Mouse (Mus musculus) forebrain, embryonic 16.5 days (tissue): ENCODE results near the gene Hnf1b. TPM values are rescaled to one million over a fixed set of nuclear protein-coding genes. Genes with fewer than 3 reads are reported as not detected.

Experiments
- ATAC-seq: fragments of 200-750 bp; cut with Nextera tagmentation; 2 replicates; pipeline ENCODE4 v1.8.0; 2017; ENCODE audit warnings: mild to moderate bottlenecking, moderate library complexity
- H3K27ac ChIP-seq: fragments of 300-500 bp; sonication (generic); 2 replicates; pipeline ENCODE4 v1.5.1; 2014; ENCODE audit warnings: low read length, control low read depth
- H3K27me3 ChIP-seq: fragments of 300-500 bp; sonication (generic); replicated peaks from 2 replicates; pipeline ENCODE4 v1.6.1; 2014; ENCODE audit warnings: low read length; ENCODE audit not compliant: control insufficient read depth, insufficient read depth
- H3K36me3 ChIP-seq: fragments of 300-500 bp; sonication (generic); 2 replicates; pipeline ENCODE4 v1.6.1; 2014; ENCODE audit not compliant: control insufficient read depth, insufficient read depth
- H3K4me1 ChIP-seq: fragments of 300-500 bp; sonication (generic); replicated peaks from 2 replicates; pipeline ENCODE4 v1.6.1; 2014; ENCODE audit warnings: low read length; ENCODE audit not compliant: control insufficient read depth, insufficient read depth
- H3K4me2 ChIP-seq: fragments of 300-500 bp; sonication (generic); 2 replicates; pipeline ENCODE4 v1.6.1; 2014; ENCODE audit warnings: mild to moderate bottlenecking, low read length, control low read depth
- H3K4me3 ChIP-seq: fragments of 300-500 bp; sonication (generic); replicated peaks from 2 replicates; pipeline ENCODE4 v1.5.1; 2014; ENCODE audit warnings: mild to moderate bottlenecking, low read length, control low read depth
- H3K9ac ChIP-seq: fragments of 300-500 bp; sonication (generic); replicated peaks from 2 replicates; pipeline ENCODE4 v1.6.1; 2014; ENCODE audit warnings: low read depth, low read length, control low read depth
- H3K9me3 ChIP-seq: fragments of 300-500 bp; sonication (generic); 2 replicates; pipeline ENCODE4 v1.6.1; 2016; ENCODE audit warnings: low read length; ENCODE audit not compliant: control insufficient read depth
- WGBS: fragments of 180-500 bp; shearing (Covaris S2); extraction: QIAGEN DNeasy Blood & Tissue Kit; methylation state at CpG from one replicate; pipeline ENCODE4 v1.1.7; 2014; 5-methylcytosine and 5-hydroxymethylcytosine counted together
- polyA plus RNA-seq: library from polyadenylated mRNA; unstranded; fragments of >200 nt; fragmentation: Nextera tagmentation; extraction: Ambion mirVana; gene quantifications from 2 replicates; pipeline ENCODE4 v1.2.1, GENCODE M21; 2015

Gene Hnf1b
- polyA plus RNA-seq: 0.16 TPM in 1 of 2 replicates, not detected in the other

DNA sequence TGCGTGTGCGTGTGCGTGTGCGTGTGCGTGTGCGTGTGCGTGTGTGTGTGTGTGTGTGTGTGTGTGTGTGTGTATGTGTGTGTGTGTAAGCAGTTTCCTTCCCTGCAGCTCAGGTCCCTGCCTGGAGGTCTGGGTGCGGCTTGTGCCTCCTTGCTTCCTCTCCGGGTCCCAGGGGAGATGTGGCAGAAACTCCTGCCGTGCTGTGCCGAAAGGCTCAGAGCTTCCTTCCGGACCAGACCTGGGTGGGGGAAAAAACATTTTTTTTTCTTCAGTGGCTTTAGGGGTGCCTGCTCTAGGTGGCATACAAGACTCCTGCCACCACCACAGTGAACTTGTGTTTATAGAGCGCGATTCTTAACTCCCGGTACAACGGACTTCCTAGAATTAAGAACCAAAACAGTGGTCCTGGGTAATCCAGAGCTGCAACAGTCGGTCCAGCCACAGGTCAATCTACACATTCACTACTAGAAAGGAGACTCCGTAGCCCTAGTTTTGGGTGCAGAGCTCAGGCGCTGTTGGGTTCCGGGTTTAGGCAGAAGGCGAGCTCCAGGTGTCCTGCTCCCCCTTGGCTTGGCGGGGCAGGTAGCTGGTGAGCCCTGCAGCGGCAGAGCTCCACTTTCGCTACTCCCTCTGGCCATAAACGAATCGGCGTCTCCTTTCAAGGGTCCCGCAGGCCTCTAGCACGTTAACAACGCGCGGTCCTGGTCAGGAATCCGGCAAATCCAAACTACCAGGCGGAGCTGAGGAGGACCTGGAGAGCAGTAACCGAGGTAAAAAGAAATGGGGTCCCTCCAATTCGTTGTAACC is at the start of gene Hnf1b:
Gene Hnf1b (plus strand): TSS at position 535 of the 807 bp plus-strand sequence.
- no peaks in the 10 kb centered on the region for H3K9me3 ChIP-seq
- H3K27ac ChIP-seq: no peak within 1 kb of the TSS
- H3K4me1 ChIP-seq: peaks cover 3% of the 10 kb centered on the region; the same call in 1 of the 2 replicates
- no peaks in the 10 kb centered on the region for H3K36me3 ChIP-seq
- H3K9ac ChIP-seq: no peak within 1 kb of the TSS
- no peak for ATAC-seq
- H3K27me3 ChIP-seq: peaks cover 35% of the 10 kb centered on the region
- no peak within 1 kb of the TSS for H3K4me2 ChIP-seq
- no peak within 1 kb of the TSS for H3K4me3 ChIP-seq
- WGBS: 3% methylated on average over 32 of the region's 36 CpGs

DNA sequence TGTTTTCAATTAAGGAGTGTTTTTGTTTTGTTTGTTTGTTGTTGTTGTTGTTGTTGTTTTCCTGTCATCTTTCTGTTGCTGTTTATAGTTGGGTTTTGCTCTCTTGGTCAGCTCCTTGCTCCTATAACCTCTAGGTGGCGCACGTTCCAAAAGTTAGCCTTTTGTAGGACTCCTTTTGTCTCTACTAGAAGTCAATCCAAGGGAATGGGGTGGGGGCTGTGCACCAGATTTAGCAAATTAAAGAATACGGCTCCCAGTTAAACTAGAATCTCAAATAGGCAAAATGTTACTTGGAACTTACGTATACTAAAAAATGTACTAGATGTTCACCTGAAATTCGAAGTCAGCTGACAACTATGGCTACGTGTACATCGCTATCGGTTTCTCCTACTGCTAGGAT is 47.7 kb upstream of the Hnf1b start:
- H3K4me2 ChIP-seq: no peak overlapping the region
- ATAC-seq: no peak
- no peak overlapping the region for H3K9ac ChIP-seq
- H3K4me3 ChIP-seq: no peak overlapping the region
- 67% methylated on average over 8 of the region's 8 CpGs for WGBS
- no peaks in the 10 kb centered on the region for H3K4me1 ChIP-seq
- no peaks in the 10 kb centered on the region for H3K9me3 ChIP-seq
- H3K27me3 ChIP-seq: no peaks in the 10 kb centered on the region
- H3K27ac ChIP-seq: no peak overlapping the region
- no peaks in the 10 kb centered on the region for H3K36me3 ChIP-seq

DNA sequence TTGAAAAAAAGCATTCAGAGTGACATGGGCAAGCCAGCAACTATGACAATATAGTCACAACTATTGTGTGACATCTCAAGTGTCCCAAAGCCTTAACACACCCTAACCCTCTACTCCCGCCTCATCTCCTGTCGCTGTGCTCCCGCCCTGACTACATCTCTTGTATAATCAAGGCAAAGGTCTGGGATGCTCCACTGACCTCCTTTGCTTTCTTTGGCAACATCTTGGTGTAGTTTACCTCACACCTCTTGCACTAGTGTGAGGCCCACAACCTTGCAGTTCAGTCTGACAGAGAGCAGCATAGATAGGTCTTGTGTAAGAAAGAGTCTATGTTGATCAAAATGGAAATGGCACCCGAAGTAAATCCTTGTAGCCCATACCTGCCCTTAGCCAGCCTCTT is 47.3 kb upstream of the Hnf1b start:
- Histone ChIP-seq H3K9ac (no peak overlapping the region), H3K27ac (no peak overlapping the region), H3K4me3 (no peak overlapping the region), H3K36me3 (no peaks in the 10 kb centered on the region), H3K9me3 (no peaks in the 10 kb centered on the region), H3K27me3 (no peaks in the 10 kb centered on the region), H3K4me2 (no peak overlapping the region), H3K4me1 (no peaks in the 10 kb centered on the region)
- 88% methylated on average over 4 of the region's 4 CpGs for WGBS
- ATAC-seq: no peak

DNA sequence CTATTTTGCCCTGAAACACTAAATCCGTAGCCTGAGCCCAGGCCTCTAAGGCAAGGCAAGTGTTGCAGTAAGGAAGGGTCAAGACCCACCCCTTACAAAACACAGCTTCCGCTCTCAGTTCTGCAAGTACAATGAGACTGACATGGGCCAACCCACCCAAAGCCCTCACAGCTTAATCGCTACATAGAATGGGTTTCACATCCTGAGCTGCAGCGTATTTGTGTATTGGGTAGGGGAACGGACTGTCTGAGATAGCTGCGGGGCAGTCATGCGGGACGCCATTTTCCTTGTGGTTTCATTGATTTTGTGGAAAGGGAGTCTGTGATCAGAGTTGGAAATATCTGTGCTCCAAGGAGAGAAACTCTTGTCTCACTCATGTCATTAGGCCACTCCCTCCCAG is 39.4 kb upstream of the Hnf1b start:
- no peak overlapping the region for H3K4me3 ChIP-seq
- H3K27ac ChIP-seq: no peak overlapping the region
- no peak overlapping the region for H3K4me2 ChIP-seq
- H3K36me3 ChIP-seq: no peaks in the 10 kb centered on the region
- no peaks in the 10 kb centered on the region for H3K9me3 ChIP-seq
- no peaks in the 10 kb centered on the region for H3K27me3 ChIP-seq
- 78% methylated on average over 8 of the region's 8 CpGs for WGBS
- no peak for ATAC-seq
- H3K4me1 ChIP-seq: no peaks in the 10 kb centered on the region
- H3K9ac ChIP-seq: no peak overlapping the region

DNA sequence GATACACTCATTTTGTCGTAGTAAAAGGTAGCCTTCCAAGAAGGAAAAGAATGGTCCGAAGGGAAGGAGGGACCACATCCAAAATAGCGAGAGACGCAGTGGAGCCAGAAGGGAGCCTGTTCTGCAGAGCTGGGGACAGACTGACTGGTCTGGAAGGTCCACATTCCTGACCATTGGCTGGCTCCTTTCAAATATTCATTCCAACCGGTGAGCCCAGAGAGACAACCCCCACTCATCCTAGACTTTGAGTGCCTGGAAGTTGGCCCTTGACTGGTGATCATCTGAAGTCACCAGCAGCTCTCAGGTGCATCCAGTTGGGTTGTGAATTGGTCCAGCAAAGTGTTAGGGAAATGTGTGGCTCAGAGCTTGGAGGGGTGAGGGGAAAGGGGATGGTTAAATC is 34.7 kb upstream of the Hnf1b start:
- Histone ChIP-seq H3K9ac (no peak overlapping the region), H3K27me3 (no peaks in the 10 kb centered on the region), H3K36me3 (no peaks in the 10 kb centered on the region), H3K27ac (no peak overlapping the region), H3K9me3 (no peaks in the 10 kb centered on the region), H3K4me2 (no peak overlapping the region), H3K4me1 (no peaks in the 10 kb centered on the region), H3K4me3 (no peak overlapping the region)
- no peak for ATAC-seq
- WGBS: 80% methylated on average over 5 of the region's 5 CpGs

DNA sequence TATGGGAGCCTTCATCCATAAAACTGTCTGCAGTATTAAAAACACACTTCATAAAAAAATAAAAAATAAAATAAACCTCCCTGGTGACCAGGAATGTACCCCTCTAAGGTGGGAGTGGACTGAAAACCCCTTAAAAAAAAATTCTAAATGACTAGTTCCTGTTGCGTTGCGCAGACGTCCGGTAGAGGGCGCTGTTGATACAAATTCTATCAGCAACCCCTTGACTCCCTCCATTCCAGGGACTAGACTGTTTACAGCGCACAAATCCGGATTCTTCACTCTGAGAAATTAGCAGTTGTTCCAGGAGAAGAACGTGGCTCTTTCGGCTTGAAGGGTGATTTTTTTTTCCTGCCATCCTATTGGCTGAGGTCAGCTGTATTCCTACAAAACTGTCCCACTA is 34.2 kb upstream of the Hnf1b start:
- no peaks in the 10 kb centered on the region for H3K27me3 ChIP-seq
- no peak overlapping the region for H3K9ac ChIP-seq
- no peaks in the 10 kb centered on the region for H3K36me3 ChIP-seq
- no peak overlapping the region for H3K27ac ChIP-seq
- H3K4me2 ChIP-seq: no peak overlapping the region
- H3K4me1 ChIP-seq: no peaks in the 10 kb centered on the region
- no peak overlapping the region for H3K4me3 ChIP-seq
- no peaks in the 10 kb centered on the region for H3K9me3 ChIP-seq
- no peak for ATAC-seq
- WGBS: 10% methylated on average over 9 of the region's 9 CpGs

DNA sequence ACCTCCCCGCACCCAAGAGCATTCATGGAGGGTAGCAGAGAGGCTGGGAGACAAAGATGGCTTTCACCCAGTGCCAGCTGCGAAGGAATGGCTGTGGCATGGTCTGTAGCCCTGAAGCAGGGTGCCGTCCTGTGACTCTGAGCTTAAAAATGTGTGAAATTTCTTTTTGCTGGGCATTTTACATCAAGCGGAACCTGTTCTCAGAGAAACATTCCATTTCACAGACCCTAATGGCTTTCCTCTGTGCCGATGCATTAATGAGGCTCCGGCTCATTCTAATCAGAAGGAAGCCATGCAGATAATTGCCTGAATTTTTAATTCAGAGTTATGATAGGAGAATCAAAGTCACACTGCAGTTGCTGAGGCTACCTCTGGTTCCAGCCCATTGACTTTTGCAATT is 32.8 kb upstream of the Hnf1b start:
- no peaks in the 10 kb centered on the region for H3K36me3 ChIP-seq
- H3K9me3 ChIP-seq: no peaks in the 10 kb centered on the region
- H3K27me3 ChIP-seq: no peaks in the 10 kb centered on the region
- H3K27ac ChIP-seq: no peak overlapping the region
- H3K4me2 ChIP-seq: no peak overlapping the region
- WGBS: 48% methylated on average over 6 of the region's 6 CpGs
- H3K4me1 ChIP-seq: no peaks in the 10 kb centered on the region
- H3K4me3 ChIP-seq: no peak overlapping the region
- no peak overlapping the region for H3K9ac ChIP-seq
- no peak for ATAC-seq

DNA sequence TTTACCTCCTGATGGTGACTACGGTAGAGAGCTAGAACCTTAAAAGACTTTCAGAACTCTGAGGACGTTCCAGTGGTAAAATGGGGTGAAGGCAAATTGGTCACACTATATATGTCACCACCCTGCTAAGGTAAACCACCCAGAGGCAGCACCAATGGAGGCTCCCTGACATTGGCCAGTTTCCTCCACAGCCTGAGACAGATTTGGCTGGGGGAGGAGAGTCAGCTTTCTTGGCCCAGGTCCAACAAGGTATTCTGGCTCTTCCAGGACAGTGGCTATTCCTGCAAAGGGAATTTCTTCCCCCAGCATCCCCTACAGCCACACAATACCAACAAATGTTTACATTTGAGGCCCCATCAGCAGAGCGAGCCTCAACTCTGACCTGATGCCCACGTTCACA is 31.9 kb upstream of the Hnf1b start:
- H3K27ac ChIP-seq: no peak overlapping the region
- no peaks in the 10 kb centered on the region for H3K4me1 ChIP-seq
- ATAC-seq: no peak
- 82% methylated on average over 4 of the region's 4 CpGs for WGBS
- no peaks in the 10 kb centered on the region for H3K36me3 ChIP-seq
- H3K9ac ChIP-seq: no peak overlapping the region
- H3K9me3 ChIP-seq: no peaks in the 10 kb centered on the region
- H3K4me2 ChIP-seq: no peak overlapping the region
- H3K4me3 ChIP-seq: no peak overlapping the region
- no peaks in the 10 kb centered on the region for H3K27me3 ChIP-seq

DNA sequence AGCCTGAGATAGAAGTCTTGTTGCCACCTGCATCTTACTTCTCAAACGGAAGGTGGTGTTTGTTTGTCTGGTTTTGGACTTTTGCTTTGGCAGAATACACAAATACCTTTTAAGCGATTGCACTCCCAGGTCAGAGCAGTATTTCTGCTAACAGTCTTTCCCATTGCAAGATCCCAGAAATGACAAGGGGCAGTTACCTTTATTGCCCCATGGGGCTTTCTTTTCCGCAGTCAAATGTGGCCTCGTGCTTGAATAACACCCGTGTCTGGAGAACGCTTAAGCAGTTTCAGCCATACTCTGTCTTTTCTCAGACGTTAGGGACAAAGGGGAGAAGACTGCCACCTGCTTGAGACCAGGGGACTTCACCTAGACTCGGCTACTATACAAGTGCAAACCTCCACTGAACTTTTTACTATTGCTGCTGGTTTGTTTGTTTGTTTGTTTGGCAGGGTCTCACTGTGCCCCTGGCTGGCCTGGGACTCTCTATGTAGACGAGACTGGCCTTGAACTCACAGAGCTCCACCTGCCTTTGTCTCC is 31.2 kb upstream of the Hnf1b start:
- no peaks in the 10 kb centered on the region for H3K9me3 ChIP-seq
- no peaks in the 10 kb centered on the region for H3K4me1 ChIP-seq
- 69% methylated on average over 9 of the region's 9 CpGs for WGBS
- H3K36me3 ChIP-seq: no peaks in the 10 kb centered on the region
- H3K27ac ChIP-seq: no peak overlapping the region
- no peak overlapping the region for H3K4me2 ChIP-seq
- no peak overlapping the region for H3K9ac ChIP-seq
- H3K4me3 ChIP-seq: no peak overlapping the region
- H3K27me3 ChIP-seq: no peaks in the 10 kb centered on the region
- no peak for ATAC-seq
